10 mouse cellular contexts compared by ENCODE assay signal in genomic region chr16:34078732-34079131, GRCm38 (mm10).
DNase-seq lines count a peak whose midpoint lies in the region; ATAC-seq and TF ChIP-seq lines count a peak whose summit lies in the region.
"Had no signal": no experiment of that assay in that cellular context is flagged by ENCODE, and none has a peak within 500 bp of the region (broad histone marks: within the 10 kb centered on the region; RNA-seq: fewer than 3 reads in every experiment).

No protein-coding gene starts in this region.

- H3K27me3 ChIP-seq in stomach, embryonic 16.5 days (ENCODE audit: control insufficient read depth, insufficient read depth, low read length): no peaks in the 10 kb centered on the region
- H3K27me3 ChIP-seq in stomach, postnatal 0 days (ENCODE audit: control insufficient read depth, insufficient read depth, low read length): no peaks in the 10 kb centered on the region
- no peaks in the 10 kb centered on the region for H3K27me3 ChIP-seq in hindbrain, embryonic 14.5 days (ENCODE audit: control insufficient read depth, insufficient read depth, low read length)
- H3K27me3 ChIP-seq: hindbrain, embryonic 13.5 days had no signal

- 61% methylated on average over 2 of the region's 2 CpGs for WGBS in stomach, embryonic 16.5 days
- WGBS in stomach, postnatal 0 days: 56% methylated on average over 2 of the region's 2 CpGs
- 90% methylated on average over 2 of the region's 2 CpGs for WGBS in hindbrain, embryonic 14.5 days

- H3K4me2 ChIP-seq in stomach, embryonic 16.5 days (ENCODE audit: low read depth, low read length): no peak overlapping the region
- no peak overlapping the region for H3K4me2 ChIP-seq in stomach, postnatal 0 days (replicated peaks; ENCODE audit: low read depth)
- H3K4me2 ChIP-seq in hindbrain, embryonic 14.5 days (replicated peaks): no peak overlapping the region
- H3K4me2 ChIP-seq: hindbrain, embryonic 13.5 days had no signal

- intact Hi-C loops in left cerebral cortex, postnatal 25 days (cut with DNase I): loop anchor here (2.0 kb wide), 1 partner anchor 36 kb away; no protein-coding TSS in a partner anchor

- DNase-seq in frontal cortex, postnatal 25 days (ENCODE audit: low spot score in 2 of 2): no peak
- no peak for DNase-seq in stomach, postnatal 0 days (ENCODE audit: low spot score)
- DNase-seq in left cerebral cortex, postnatal 25 days (ENCODE audit: low spot score in 2 of 2): peak; percentile 54 to 85
- no peak for DNase-seq in testis, postnatal 10 days (ENCODE audit: low spot score)
- no peak for DNase-seq in hindbrain, embryonic 14.5 days (ENCODE audit: low spot score)

- peak; percentile 64 for ATAC-seq in frontal cortex, adult (ENCODE audit: low TSS enrichment)
- ATAC-seq in stomach, embryonic 16.5 days (ENCODE audit: insufficient read depth, low FRiP score): no peak
- no peak for ATAC-seq in stomach, postnatal 0 days (ENCODE audit: low FRiP score, low TSS enrichment)
- ATAC-seq in monocyte, adult 5-6 weeks (replicated peaks; ENCODE audit: insufficient number of reproducible peaks, low FRiP score, low TSS enrichment, poor library complexity, severe bottlenecking): no peak
- no peak for ATAC-seq in hindbrain, embryonic 14.5 days (ENCODE audit: low FRiP score)

- H3K27ac ChIP-seq in stomach, embryonic 16.5 days (ENCODE audit: low read length): 0 out of 2 replicates have a peak overlapping the region, but pooled peaks have one; percentile 11
- H3K27ac ChIP-seq in stomach, postnatal 0 days (replicated peaks): no peak overlapping the region
- no peak overlapping the region for H3K27ac ChIP-seq in hindbrain, embryonic 14.5 days
- H3K27ac ChIP-seq: hindbrain, embryonic 13.5 days had no signal

- TF ChIP-seq EP300 in stomach, postnatal 0 days (optimal IDR thresholded peaks at IDR 0.05): no peak

- H3K9me3 ChIP-seq in stomach, embryonic 16.5 days (replicated peaks; ENCODE audit: control insufficient read depth, low read length): no peaks in the 10 kb centered on the region
- H3K9me3 ChIP-seq in stomach, postnatal 0 days (ENCODE audit: control insufficient read depth, low read length): no peaks in the 10 kb centered on the region
- H3K9me3 ChIP-seq in hindbrain, embryonic 14.5 days (ENCODE audit: control insufficient read depth, low read length): no peaks in the 10 kb centered on the region
- H3K9me3 ChIP-seq: hindbrain, embryonic 13.5 days had no signal

- no peak for TF ChIP-seq CTCF in stomach, postnatal 0 days (IDR thresholded peaks at IDR 0.05; ENCODE audit: low read depth)

- no peak overlapping the region for H3K4me3 ChIP-seq in stomach, embryonic 16.5 days (replicated peaks; ENCODE audit: low read length)
- no peak overlapping the region for H3K4me3 ChIP-seq in stomach, postnatal 0 days (ENCODE audit: low read depth, low read length)
- no peak overlapping the region for H3K4me3 ChIP-seq in hindbrain, embryonic 14.5 days (replicated peaks; ENCODE audit: low read length)
- H3K4me3 ChIP-seq: erythroblast, embryonic 14.5 days; hindbrain, embryonic 13.5 days had no signal

- no peaks in the 10 kb centered on the region for H3K36me3 ChIP-seq in stomach, embryonic 16.5 days (ENCODE audit: control insufficient read depth, insufficient read depth, low read length)
- no peaks in the 10 kb centered on the region for H3K36me3 ChIP-seq in stomach, postnatal 0 days (ENCODE audit: control insufficient read depth, insufficient read depth, low read length)
- no peaks in the 10 kb centered on the region for H3K36me3 ChIP-seq in hindbrain, embryonic 14.5 days (replicated peaks; ENCODE audit: control insufficient read depth, insufficient read depth)

- H3K9ac ChIP-seq in stomach, embryonic 16.5 days (ENCODE audit: low read length): no peak overlapping the region
- no peak overlapping the region for H3K9ac ChIP-seq in stomach, postnatal 0 days (ENCODE audit: low read length)
- no peak overlapping the region for H3K9ac ChIP-seq in hindbrain, embryonic 14.5 days
- H3K9ac ChIP-seq: hindbrain, embryonic 13.5 days had no signal

- H3K4me1 ChIP-seq in stomach, embryonic 16.5 days (ENCODE audit: control insufficient read depth, insufficient read depth, low read length): peaks cover 33% of the 10 kb centered on the region
- H3K4me1 ChIP-seq in stomach, postnatal 0 days (replicated peaks; ENCODE audit: control insufficient read depth, insufficient read depth): peaks cover 4% of the 10 kb centered on the region; the same call in 1 of the 2 replicates
- H3K4me1 ChIP-seq in hindbrain, embryonic 14.5 days (replicated peaks; ENCODE audit: control insufficient read depth, insufficient read depth, low read length): peaks cover 9% of the 10 kb centered on the region

Comparison
In these comparisons a context has a peak if more than half of its experiments do, and no peak if none do; other contexts are left out.
1. DNase-seq: peak in left cerebral cortex, postnatal 25 days (2 of 2); none in frontal cortex, postnatal 25 days (0 of 2), stomach, postnatal 0 days (single experiment), testis, postnatal 10 days (single experiment) and hindbrain, embryonic 14.5 days (single experiment).